Mouse (Mus musculus): ENCODE results near the gene Hist1h1t. TPM values are rescaled to one million over a fixed set of nuclear protein-coding genes. Genes with fewer than 3 reads are reported as not detected.
"Not testable (repeated sequence)": the region's sequence is repeated elsewhere in the genome, so short reads cannot be mapped to it uniquely, and the experiment has no call there.

The Hist1h1t gene
- 0.26 TPM in 1 of 2 replicates, not detected in the other for polyA plus RNA-seq (2015; fragmentation: Nextera tagmentation; extraction: Ambion mirVana)

DNA sequence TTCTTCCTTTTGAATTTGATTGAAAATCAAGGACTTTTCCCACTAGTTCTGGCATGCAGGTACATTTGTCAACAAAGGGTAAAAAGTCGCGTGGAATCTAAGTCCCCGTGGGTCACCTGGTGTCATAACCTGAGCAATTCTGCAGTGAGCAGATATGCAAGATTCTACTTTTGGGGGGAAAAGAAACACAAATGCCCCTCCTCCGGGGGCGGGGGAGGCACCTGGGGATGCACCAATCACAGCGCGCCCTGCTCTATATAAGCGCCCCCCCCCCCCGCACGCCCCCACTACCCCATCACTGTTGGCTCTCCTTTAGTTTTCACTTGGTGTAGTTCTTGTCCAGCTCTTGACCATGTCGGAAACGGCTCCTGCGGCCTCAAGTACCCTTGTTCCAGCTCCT is at the start of gene Hist1h1t:
TSS of gene Hist1h1t (plus strand) at position 301 of the 400 bp plus-strand sequence.
- 57% methylated on average over 11 of the region's 13 CpGs for WGBS
- Histone ChIP-seq H3K9me3 (ENCODE audit: low read length) (no peaks in the 10 kb centered on the region), H3K4me2 (replicated peaks; ENCODE audit: low read depth, low read length) (0 out of 2 replicates have a peak within 1 kb of the TSS, but pooled peaks have one; percentile 15), H3K27ac (ENCODE audit: low read length) (0 out of 2 replicates have a peak within 1 kb of the TSS, but pooled peaks have one; percentile 15), H3K9ac (replicated peaks; ENCODE audit: low read length) (no peak within 1 kb of the TSS; the same call in 1 of the 2 replicates), H3K27me3 (ENCODE audit: insufficient read depth, low read length) (no peaks in the 10 kb centered on the region), H3K4me3 (ENCODE audit: low read length) (no peak within 1 kb of the TSS), H3K36me3 (ENCODE audit: insufficient read depth, low read length) (no peaks in the 10 kb centered on the region), H3K4me1 (ENCODE audit: insufficient read depth, low read length) (peaks cover 16% of the 10 kb centered on the region; the same call in 1 of the 2 replicates)
- ATAC-seq (ENCODE audit: low FRiP score, low TSS enrichment), result no peak

DNA sequence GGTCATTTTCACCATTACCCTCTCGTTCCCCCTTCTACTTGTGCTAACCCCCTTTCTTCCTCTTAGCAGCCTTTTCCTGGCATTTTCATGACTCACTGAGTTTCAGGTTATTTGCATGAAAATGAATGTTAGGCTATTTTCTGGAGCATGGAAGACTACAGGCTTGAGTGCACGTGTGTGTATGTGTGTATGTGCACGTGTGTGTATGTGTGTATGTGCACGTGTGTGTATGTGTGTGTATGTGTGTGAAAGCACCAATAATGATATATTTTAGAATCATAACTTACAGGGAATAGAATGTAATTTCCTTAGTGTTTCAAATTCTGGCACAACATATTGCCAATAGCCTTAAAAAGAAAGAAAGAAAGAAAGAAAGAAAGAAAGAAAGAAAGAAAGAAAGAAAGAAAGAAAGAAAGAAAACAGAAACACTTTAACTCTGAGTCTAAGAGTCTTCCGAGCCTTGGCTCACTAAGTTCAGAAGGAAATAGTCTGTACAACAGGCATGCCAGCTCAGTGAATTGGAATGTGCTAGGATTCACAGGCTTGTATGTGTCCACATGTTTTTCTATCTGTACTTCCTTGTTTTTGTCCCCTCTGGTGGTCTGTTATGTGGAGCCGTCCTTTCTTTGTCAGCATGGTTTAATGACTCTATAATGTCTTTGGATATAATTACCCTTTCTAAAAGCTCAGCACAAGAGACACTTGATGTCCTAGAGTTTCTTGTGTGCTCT is 35.8 kb upstream of the Hist1h1t start:
- Histone ChIP-seq H3K4me3 (ENCODE audit: low read length) (no peak overlapping the region), H3K27ac (ENCODE audit: low read length) (no peak overlapping the region), H3K27me3 (ENCODE audit: insufficient read depth, low read length) (no peaks in the 10 kb centered on the region), H3K9me3 (ENCODE audit: low read length) (no peaks in the 10 kb centered on the region), H3K9ac (replicated peaks; ENCODE audit: low read length) (no peak overlapping the region), H3K36me3 (ENCODE audit: insufficient read depth, low read length) (no peaks in the 10 kb centered on the region), H3K4me2 (replicated peaks; ENCODE audit: low read depth, low read length) (no peak overlapping the region), H3K4me1 (ENCODE audit: insufficient read depth, low read length) (no peaks in the 10 kb centered on the region)
- ATAC-seq (ENCODE audit: low FRiP score, low TSS enrichment), result no peak
- WGBS, result 65% methylated on average over 6 of the region's 6 CpGs

DNA sequence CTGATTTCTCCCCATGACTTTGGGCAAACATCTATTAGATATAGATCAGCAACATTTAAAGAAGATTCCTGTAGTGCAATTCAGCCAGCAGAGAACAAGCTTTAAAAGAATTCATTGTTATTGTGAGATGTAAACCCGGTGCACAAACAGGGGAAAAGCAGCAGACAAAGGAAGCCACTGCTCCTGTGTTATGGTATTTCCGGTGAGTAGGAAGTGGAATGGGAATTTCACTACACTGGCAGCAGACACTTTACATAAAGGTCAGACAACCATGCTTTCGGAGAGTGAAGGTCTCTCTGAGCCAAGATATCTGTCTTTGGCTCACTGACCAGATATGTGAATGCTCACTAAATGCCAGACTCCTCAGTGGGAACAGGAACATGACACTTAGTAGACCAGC is 33.1 kb upstream of the Hist1h1t start:
- WGBS, result 74% methylated on average over 3 of the region's 3 CpGs
- no peak overlapping the region for H3K27ac ChIP-seq (ENCODE audit: low read length)
- no peak overlapping the region for H3K4me3 ChIP-seq (ENCODE audit: low read length)
- no peak overlapping the region for H3K4me2 ChIP-seq (replicated peaks; ENCODE audit: low read depth, low read length)
- no peak for ATAC-seq (ENCODE audit: low FRiP score, low TSS enrichment)
- H3K9me3 ChIP-seq (ENCODE audit: low read length), result no peaks in the 10 kb centered on the region
- no peaks in the 10 kb centered on the region for H3K36me3 ChIP-seq (ENCODE audit: insufficient read depth, low read length)
- H3K9ac ChIP-seq (replicated peaks; ENCODE audit: low read length), result no peak overlapping the region
- H3K4me1 ChIP-seq (ENCODE audit: insufficient read depth, low read length), result no peaks in the 10 kb centered on the region
- no peaks in the 10 kb centered on the region for H3K27me3 ChIP-seq (ENCODE audit: insufficient read depth, low read length)

DNA sequence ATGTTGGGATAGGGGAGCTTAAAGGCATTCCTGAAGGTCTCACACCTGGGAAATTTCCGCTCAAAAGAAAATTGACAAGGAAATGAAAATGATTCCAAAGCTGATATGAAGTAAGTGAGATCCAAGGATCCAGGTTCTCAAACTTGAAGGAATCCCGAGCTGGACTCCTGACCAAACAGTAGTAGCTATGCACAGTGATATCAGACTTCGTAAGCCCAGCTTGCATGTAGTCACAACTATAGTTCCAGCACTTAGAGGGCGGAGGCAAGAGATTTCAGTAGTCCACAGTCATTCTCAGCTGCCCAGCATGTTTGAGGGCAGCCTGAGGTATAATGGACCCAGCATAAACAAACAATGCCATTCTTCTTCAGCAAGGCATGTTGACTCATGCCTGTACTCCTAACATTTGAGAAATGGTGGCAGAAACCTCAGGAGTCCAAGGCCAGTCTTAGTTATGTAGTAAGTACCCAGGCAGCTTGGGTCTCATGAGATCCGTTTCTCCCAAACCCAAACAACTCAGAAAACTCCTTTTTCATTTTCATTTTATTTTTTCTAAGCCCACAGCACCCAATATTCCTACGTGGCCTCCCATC is 13.5 kb upstream of the Hist1h1t start:
- no peak overlapping the region for H3K27ac ChIP-seq (ENCODE audit: low read length)
- H3K9ac ChIP-seq (replicated peaks; ENCODE audit: low read length), result no peak overlapping the region
- 80% methylated on average over 6 of the region's 6 CpGs for WGBS
- no peak overlapping the region; the same call in 1 of the 2 replicates for H3K4me2 ChIP-seq (replicated peaks; ENCODE audit: low read depth, low read length)
- H3K9me3 ChIP-seq (ENCODE audit: low read length), result no peaks in the 10 kb centered on the region
- H3K4me3 ChIP-seq (ENCODE audit: low read length), result no peak overlapping the region
- ATAC-seq (ENCODE audit: low FRiP score, low TSS enrichment), result no peak
- no peaks in the 10 kb centered on the region for H3K36me3 ChIP-seq (ENCODE audit: insufficient read depth, low read length)
- peaks cover 15% of the 10 kb centered on the region for H3K4me1 ChIP-seq (ENCODE audit: insufficient read depth, low read length)
- H3K27me3 ChIP-seq (ENCODE audit: insufficient read depth, low read length), result no peaks in the 10 kb centered on the region

DNA sequence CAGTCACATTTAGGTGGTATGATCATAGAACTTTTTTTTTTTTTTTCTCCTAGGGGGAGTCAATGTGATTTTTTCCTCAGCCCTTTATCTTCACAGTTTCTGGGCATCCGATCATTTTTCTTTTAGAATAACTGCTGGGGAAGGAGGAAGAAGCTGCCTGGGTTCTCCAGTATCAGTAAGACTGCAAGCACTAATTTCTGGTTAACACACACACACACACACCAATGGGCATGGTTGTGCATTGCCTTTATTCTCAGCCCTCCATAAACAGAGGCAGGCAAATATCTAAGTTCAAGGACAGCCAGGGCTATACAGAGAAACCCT is 13.0 kb upstream of the Hist1h1t start:
- Histone ChIP-seq H3K36me3 (ENCODE audit: insufficient read depth, low read length) (no peaks in the 10 kb centered on the region), H3K9me3 (ENCODE audit: low read length) (no peaks in the 10 kb centered on the region), H3K4me2 (replicated peaks; ENCODE audit: low read depth, low read length) (peak overlapping the region; percentile 66), H3K9ac (replicated peaks; ENCODE audit: low read length) (peak overlapping the region; percentile 61), H3K4me1 (ENCODE audit: insufficient read depth, low read length) (peaks cover 18% of the 10 kb centered on the region), H3K27me3 (ENCODE audit: insufficient read depth, low read length) (no peaks in the 10 kb centered on the region), H3K4me3 (ENCODE audit: low read length) (peak overlapping the region; percentile 42), H3K27ac (ENCODE audit: low read length) (peak overlapping the region; percentile 96)
- 52% methylated on average over 1 of the region's 1 CpGs for WGBS
- ATAC-seq (ENCODE audit: low FRiP score, low TSS enrichment), result no peak

DNA sequence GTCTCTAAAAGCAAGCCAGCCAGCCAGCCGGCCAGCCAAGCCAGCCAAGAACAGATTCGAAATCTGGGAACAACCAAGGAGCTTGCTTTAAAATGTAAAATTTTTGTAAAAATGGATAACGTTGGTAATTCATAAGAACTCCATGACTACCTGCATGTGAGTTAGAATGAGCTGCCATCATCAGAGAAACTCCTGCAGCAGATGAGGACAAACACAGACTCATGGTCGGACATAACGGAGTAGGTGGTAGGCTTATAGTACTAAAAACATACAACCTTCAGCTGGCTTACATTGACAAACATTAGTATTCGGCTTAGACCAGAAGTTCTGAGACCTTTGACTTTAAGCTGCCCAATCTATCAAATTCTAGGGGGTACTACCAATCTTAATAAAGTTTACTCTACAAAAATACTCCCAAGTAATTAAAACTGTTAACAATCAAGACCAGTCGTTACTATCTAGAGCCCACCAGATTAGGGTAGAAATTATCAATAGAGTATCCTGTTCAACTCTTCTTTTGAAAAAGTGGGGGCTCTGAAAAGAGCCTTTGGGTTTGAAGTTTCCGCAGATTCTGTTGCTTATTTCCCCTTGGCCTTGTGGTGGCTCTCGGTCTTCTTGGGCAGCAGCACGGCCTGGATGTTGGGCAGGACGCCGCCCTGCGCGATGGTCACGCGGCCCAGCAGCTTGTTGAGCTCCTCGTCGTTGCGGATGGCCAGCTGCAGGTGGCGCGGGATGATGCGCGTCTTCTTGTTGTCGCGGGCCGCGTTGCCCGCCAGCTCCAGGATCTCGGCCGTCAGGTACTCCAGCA is 12.5 kb upstream of the Hist1h1t start:
- H3K27me3 ChIP-seq (ENCODE audit: insufficient read depth, low read length); H3K36me3 ChIP-seq (ENCODE audit: insufficient read depth, low read length); H3K9me3 ChIP-seq (ENCODE audit: low read length): not testable (repeated sequence)
- Histone ChIP-seq H3K9ac (replicated peaks; ENCODE audit: low read length) (peak overlapping the region; percentile 67), H3K27ac (ENCODE audit: low read length) (peak overlapping the region; percentile 96), H3K4me1 (ENCODE audit: insufficient read depth, low read length) (peaks cover 22% of the 10 kb centered on the region), H3K4me2 (replicated peaks; ENCODE audit: low read depth, low read length) (peak overlapping the region; percentile 66), H3K4me3 (ENCODE audit: low read length) (peak overlapping the region; percentile 42)
- 13% methylated on average over 11 of the region's 30 CpGs for WGBS
- ATAC-seq (ENCODE audit: low FRiP score, low TSS enrichment), result peak; percentile 37

DNA sequence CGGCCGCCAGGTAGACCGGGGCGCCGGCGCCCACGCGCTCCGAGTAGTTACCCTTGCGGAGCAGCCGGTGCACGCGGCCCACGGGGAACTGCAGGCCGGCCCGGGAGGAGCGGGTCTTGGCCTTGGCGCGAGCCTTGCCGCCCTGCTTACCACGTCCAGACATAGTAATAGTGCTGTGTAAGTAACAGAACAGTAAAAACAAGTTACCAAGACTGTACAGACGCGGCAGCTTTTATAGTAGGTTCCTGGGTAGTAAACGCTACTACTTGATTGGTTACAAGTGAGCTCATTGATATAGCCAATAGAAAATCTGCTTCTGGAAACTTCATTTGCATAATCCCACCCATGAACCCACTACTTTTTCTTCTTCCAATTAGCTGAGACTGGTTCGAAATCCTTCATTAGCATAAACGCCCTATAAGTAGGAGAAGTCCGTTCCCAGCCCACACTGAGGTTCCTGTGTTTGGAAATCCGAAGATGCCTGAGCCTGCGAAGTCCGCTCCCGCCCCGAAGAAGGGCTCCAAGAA is 11.8 kb upstream of the Hist1h1t start, which contains the start of the genes Hist1h2ac and Hist1h2bc:
TSS of gene Hist1h2ac (minus strand) at position 194 of the 527 bp plus-strand sequence.
TSS of gene Hist1h2bc (plus strand) at position 445 of the 527 bp plus-strand sequence.
- peak within 1 kb of the TSS; percentile 79 for H3K4me2 ChIP-seq (replicated peaks; ENCODE audit: low read depth, low read length)
- no peaks in the 10 kb centered on the region for H3K36me3 ChIP-seq (ENCODE audit: insufficient read depth, low read length)
- H3K9ac ChIP-seq (replicated peaks; ENCODE audit: low read length), result peak within 1 kb of the TSS; percentile 77
- H3K4me1 ChIP-seq (ENCODE audit: insufficient read depth, low read length), result peaks cover 23% of the 10 kb centered on the region
- ATAC-seq (ENCODE audit: low FRiP score, low TSS enrichment), result peak; percentile 99
- under 1% methylated on average over 32 of the region's 32 CpGs for WGBS
- H3K27me3 ChIP-seq (ENCODE audit: insufficient read depth, low read length), result no peaks in the 10 kb centered on the region
- no peaks in the 10 kb centered on the region for H3K9me3 ChIP-seq (ENCODE audit: low read length)
- peak within 1 kb of the TSS; percentile 99 for H3K27ac ChIP-seq (ENCODE audit: low read length)
- peak within 1 kb of the TSS; percentile 59 for H3K4me3 ChIP-seq (ENCODE audit: low read length)

DNA sequence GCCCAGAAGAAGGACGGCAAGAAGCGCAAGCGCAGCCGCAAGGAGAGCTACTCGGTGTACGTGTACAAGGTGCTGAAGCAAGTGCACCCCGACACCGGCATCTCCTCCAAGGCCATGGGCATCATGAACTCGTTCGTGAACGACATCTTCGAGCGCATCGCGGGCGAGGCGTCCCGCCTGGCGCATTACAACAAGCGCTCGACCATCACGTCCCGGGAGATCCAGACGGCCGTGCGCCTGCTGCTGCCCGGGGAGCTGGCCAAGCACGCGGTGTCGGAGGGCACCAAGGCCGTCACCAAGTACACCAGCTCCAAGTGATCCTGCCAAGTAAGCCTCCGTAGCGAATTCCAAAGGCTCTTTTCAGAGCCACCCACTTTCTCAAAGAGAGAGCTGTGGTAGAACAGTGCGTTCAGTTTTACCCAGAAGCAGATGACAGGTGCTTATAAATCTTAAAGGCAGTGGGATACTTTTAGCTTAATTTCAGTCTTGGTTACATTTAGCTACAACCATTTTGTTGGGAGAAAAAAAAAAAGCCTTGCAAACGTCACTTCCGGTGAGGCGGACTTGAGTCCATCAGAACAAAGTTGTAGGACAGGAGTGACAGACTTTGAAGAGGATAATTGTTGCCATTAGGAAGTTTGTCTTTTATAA is 11.2 kb upstream of the Hist1h1t start:
- not testable (repeated sequence) for H3K36me3 ChIP-seq (ENCODE audit: insufficient read depth, low read length); H3K9me3 ChIP-seq (ENCODE audit: low read length); H3K27me3 ChIP-seq (ENCODE audit: insufficient read depth, low read length)
- peak overlapping the region; percentile 77 for H3K9ac ChIP-seq (replicated peaks; ENCODE audit: low read length)
- ATAC-seq (ENCODE audit: low FRiP score, low TSS enrichment), result peak; percentile 39
- H3K4me3 ChIP-seq (ENCODE audit: low read length), result peak overlapping the region; percentile 59
- H3K4me2 ChIP-seq (replicated peaks; ENCODE audit: low read depth, low read length), result peak overlapping the region; percentile 79
- peak overlapping the region; percentile 99 for H3K27ac ChIP-seq (ENCODE audit: low read length)
- under 1% methylated on average over 11 of the region's 37 CpGs for WGBS
- peaks cover 23% of the 10 kb centered on the region for H3K4me1 ChIP-seq (ENCODE audit: insufficient read depth, low read length)

All from kidney, embryonic 16.5 days (tissue).